Mouse (Mus musculus) testis, adult 2 months (tissue): ENCODE data around the gene Olfr612. TPM values are rescaled to one million over a fixed set of nuclear protein-coding genes. Genes with fewer than 3 reads are reported as not detected.

Experiments
- H3K27ac ChIP-seq: fragments of 200-500 bp; 2 replicates; pipeline ENCODE4 v1.5.1; 2012; ENCODE audit warnings: low read depth, low read length; ENCODE audit not compliant: control insufficient read depth, insufficient read depth
- H3K27me3 ChIP-seq: fragments of 200-500 bp; 2 replicates; pipeline ENCODE4 v1.6.1; 2012; ENCODE audit warnings: mild to moderate bottlenecking, low read length, moderate library complexity; ENCODE audit not compliant: control insufficient read depth, insufficient read depth
- H3K36me3 ChIP-seq: fragments of 200-500 bp; 2 replicates; pipeline ENCODE4 v1.6.1; 2012; ENCODE audit warnings: mild to moderate bottlenecking, low read length; ENCODE audit not compliant: control insufficient read depth, insufficient read depth
- H3K4me1 ChIP-seq: fragments of 200-500 bp; 2 replicates; pipeline ENCODE4 v1.6.1; 2012; ENCODE audit warnings: low read length; ENCODE audit not compliant: control insufficient read depth, insufficient read depth
- H3K4me3 ChIP-seq: fragments of 200-500 bp; 2 replicates; pipeline ENCODE4 v1.5.1; 2012; ENCODE audit warnings: low read depth, mild to moderate bottlenecking, low read length, moderate library complexity, mixed read lengths; ENCODE audit not compliant: control insufficient read depth
- CTCF ChIP-seq: fragments of 200-500 bp; IDR thresholded peaks from 2 replicates; pipeline ENCODE4 v1.5.1; 2012; ENCODE audit warnings: low read depth, mild to moderate bottlenecking, inconsistent platforms, low read length, moderate library complexity; ENCODE audit not compliant: control insufficient read depth, insufficient read depth, insufficient replicate concordance
- POLR2A ChIP-seq: fragments of 200-500 bp; IDR thresholded peaks from 2 replicates; pipeline ENCODE4 v1.6.1; 2012; ENCODE audit warnings: low read depth, mild to moderate bottlenecking, inconsistent platforms, low read length, moderate library complexity; ENCODE audit not compliant: control insufficient read depth
- polyA plus RNA-seq: library from polyadenylated mRNA; depleted of rRNA; stranded (reverse); fragments of >200 nt; gene quantifications from 2 replicates; pipeline ENCODE4 v1.2.3, GENCODE M21; 2012; rRNA removed

The Olfr612 gene
- polyA plus RNA-seq, 1 experiment: not detected

- Histone ChIP-seq H3K27ac (no peak within 1 kb of the TSS), H3K27me3 (no peaks in the 10 kb centered on the region), H3K36me3 (no peaks in the 10 kb centered on the region), H3K4me3 (no peak within 1 kb of the TSS), H3K4me1 (no peaks in the 10 kb centered on the region)
- TF ChIP-seq POLR2A: no peak
- TF ChIP-seq CTCF: no peak
These were observed 44.6 kb downstream of the Olfr612 start, which contains the start of gene Olfr609 for GRCm38 (mm10) chr7:103497962-103498361. Gene Olfr609, minus strand, starts transcription at chr7:103498062.

Other genes starting within 250 kb of the Olfr612 start
- gene Olfr596, start 237.1 kb downstream of the Olfr612 start, polyA plus RNA-seq: not detected in 2 replicates
- not detected in 2 replicates for gene Olfr597, start 226.4 kb downstream of the Olfr612 start, polyA plus RNA-seq
- not detected in 2 replicates for gene Olfr598, start 219.1 kb downstream of the Olfr612 start, polyA plus RNA-seq
- gene Olfr599, start 206.8 kb downstream of the Olfr612 start, polyA plus RNA-seq: not detected in 2 replicates
- not detected in 2 replicates for gene Olfr600, start 193.0 kb downstream of the Olfr612 start, polyA plus RNA-seq
- not detected in 2 replicates for gene Olfr601, start 180.1 kb downstream of the Olfr612 start, polyA plus RNA-seq
- 0.11 TPM in 1 of 2 replicates, not detected in the other for gene Olfr603, start 156.5 kb downstream of the Olfr612 start, polyA plus RNA-seq
- not detected in 2 replicates for gene Usp17lc, start 127.6 kb downstream of the Olfr612 start, polyA plus RNA-seq
- not detected in 2 replicates for gene Olfr605, start 97.3 kb downstream of the Olfr612 start, polyA plus RNA-seq
- gene Olfr606, start 93.7 kb downstream of the Olfr612 start, polyA plus RNA-seq: not detected in 2 replicates
- gene Olfr607, start 78.6 kb downstream of the Olfr612 start, polyA plus RNA-seq: not detected in 2 replicates
- not detected in 2 replicates for gene Olfr608, start 72.8 kb downstream of the Olfr612 start, polyA plus RNA-seq
- gene Olfr609, start 44.7 kb downstream of the Olfr612 start, polyA plus RNA-seq: not detected in 2 replicates
- 0.14 TPM in 1 of 2 replicates, not detected in the other for gene Olfr610, start 30.6 kb downstream of the Olfr612 start, polyA plus RNA-seq
- 0.15 TPM in 1 of 2 replicates, not detected in the other for gene Olfr611, start 21.9 kb downstream of the Olfr612 start, polyA plus RNA-seq
- gene Olfr613, start 5.4 kb upstream of the Olfr612 start, polyA plus RNA-seq: not detected in 2 replicates
- not detected in 2 replicates for gene Olfr615, start 13.4 kb upstream of the Olfr612 start, polyA plus RNA-seq
- gene Olfr616, start 26.4 kb upstream of the Olfr612 start, polyA plus RNA-seq: 0.22 and 0.25 TPM in 2 replicates
- not detected in 2 replicates for gene Olfr617, start 30.3 kb upstream of the Olfr612 start, polyA plus RNA-seq
- not detected in 2 replicates for gene Olfr618, start 47.4 kb upstream of the Olfr612 start, polyA plus RNA-seq
- gene Olfr619, start 57.9 kb upstream of the Olfr612 start, polyA plus RNA-seq: not detected in 2 replicates
- gene Olfr620, start 69.8 kb upstream of the Olfr612 start, polyA plus RNA-seq: not detected in 2 replicates
- gene Olfr622, start 100.0 kb upstream of the Olfr612 start, polyA plus RNA-seq: not detected in 2 replicates
- not detected in 2 replicates for gene Olfr623, start 121.0 kb upstream of the Olfr612 start, polyA plus RNA-seq
- 0.02 TPM in 1 of 2 replicates, not detected in the other for gene Olfr624, start 128.5 kb upstream of the Olfr612 start, polyA plus RNA-seq
- gene Olfr625-ps1, start 140.0 kb upstream of the Olfr612 start, polyA plus RNA-seq: not detected in 2 replicates
- gene Olfr243, start 172.0 kb upstream of the Olfr612 start, polyA plus RNA-seq: not detected in 2 replicates
- not detected in 2 replicates for gene Olfr628, start 187.7 kb upstream of the Olfr612 start, polyA plus RNA-seq
- gene Olfr629, start 202.2 kb upstream of the Olfr612 start, polyA plus RNA-seq: not detected in 2 replicates
- gene Olfr630, start 214.6 kb upstream of the Olfr612 start, polyA plus RNA-seq: not detected in 2 replicates
- not detected in 2 replicates for gene Olfr69, start 228.9 kb upstream of the Olfr612 start, polyA plus RNA-seq
- gene Olfr68, start 237.0 kb upstream of the Olfr612 start, polyA plus RNA-seq: not detected in 2 replicates
- not detected in 2 replicates for gene Olfr67, start 249.1 kb upstream of the Olfr612 start, polyA plus RNA-seq